Mouse (Mus musculus) cerebellum, postnatal 36 days (tissue): ENCODE measurements at regions not wholly inside any gene's neighbourhood (a gene's known extent, or its start where the extent isn't known, plus 50 kb on each side); places are given as distances from the start of the nearest gene placed in this dataset.

ENCODE experiments used
- DNase-seq, 2 experiments: peaks; one replicate each; pipeline ENCODE4 v3.0.0; 2021 to 2022; ENCODE audit warnings: mixed read lengths in 2 of 2

GRCm38 (mm10) chr16:29802603-29803002 is 223.5 kb downstream of the Opa1 start:
- no peak for DNase-seq

- no peak for DNase-seq
Observed at GRCm38 (mm10) chr16:29807859-29808258, 228.7 kb downstream of the Opa1 start.

GRCm38 (mm10) chr16:29808851-29809250 is 229.7 kb downstream of the Opa1 start:
- no peak for DNase-seq

- DNase-seq = peak; percentile 38 to 40
Observed at GRCm38 (mm10) chr16:29813411-29814038, 234.4 kb downstream of the Opa1 start.

GRCm38 (mm10) chr16:29814039-29814438 is 234.9 kb downstream of the Opa1 start:
- DNase-seq = peak; percentile 54 to 68

GRCm38 (mm10) chr16:29814655-29815054 is 235.5 kb downstream of the Opa1 start:
- DNase-seq = no peak

GRCm38 (mm10) chr16:29815200-29815599 is 236.1 kb downstream of the Opa1 start:
- DNase-seq = no peak

- no peak for DNase-seq
Observed at GRCm38 (mm10) chr16:29815632-29816337, 236.7 kb downstream of the Opa1 start.

GRCm38 (mm10) chr16:29816681-29817369 is 237.7 kb downstream of the Opa1 start:
- DNase-seq = peak; percentile 49 to 63

- DNase-seq = no peak
Observed at GRCm38 (mm10) chr16:29818807-29819440, 239.8 kb downstream of the Opa1 start.

- DNase-seq = no peak
Observed at GRCm38 (mm10) chr16:29820704-29821103, 241.6 kb downstream of the Opa1 start.

GRCm38 (mm10) chr16:29822110-29822509 is 242.1 kb upstream of the Hes1 start:
- DNase-seq = no peak

- DNase-seq = no peak
Observed at GRCm38 (mm10) chr16:29822843-29823401, 241.3 kb upstream of the Hes1 start.

GRCm38 (mm10) chr16:29826927-29827326 is 237.3 kb upstream of the Hes1 start:
- DNase-seq = peak; percentile 47 to 48

GRCm38 (mm10) chr16:29827776-29828175 is 236.4 kb upstream of the Hes1 start:
- no peak for DNase-seq

- DNase-seq = no peak
Observed at GRCm38 (mm10) chr16:29829457-29829856, 234.7 kb upstream of the Hes1 start.

- DNase-seq = peak; percentile 53 to 65
Observed at GRCm38 (mm10) chr16:29830101-29830500, 234.1 kb upstream of the Hes1 start.

GRCm38 (mm10) chr16:29833298-29833697 is 230.9 kb upstream of the Hes1 start:
- DNase-seq = no peak

- no peak for DNase-seq
Observed at GRCm38 (mm10) chr16:29833875-29834274, 230.3 kb upstream of the Hes1 start.

GRCm38 (mm10) chr16:29834669-29835068 is 229.5 kb upstream of the Hes1 start:
- no peak for DNase-seq

GRCm38 (mm10) chr16:29837025-29837629 is 227.1 kb upstream of the Hes1 start:
- no peak for DNase-seq

GRCm38 (mm10) chr16:29837874-29838273 is 226.3 kb upstream of the Hes1 start:
- no peak for DNase-seq
